Mouse (Mus musculus) kidney, embryonic 14.5 days (tissue): ENCODE data around the gene Ube2g2. TPM values are rescaled to one million over a fixed set of nuclear protein-coding genes. Genes with fewer than 3 reads are reported as not detected.

Experiments
- ATAC-seq: fragments of 200-750 bp; cut with Nextera tagmentation; 2 replicates; pipeline ENCODE4 v1.8.0; 2017; ENCODE audit warnings: moderate number of reproducible peaks, mild to moderate bottlenecking, moderate TSS enrichment, moderate library complexity; ENCODE audit not compliant: low FRiP score, low TSS enrichment
- H3K27ac ChIP-seq: fragments of 300-500 bp; sonication (generic); 2 replicates; pipeline ENCODE4 v1.5.1; 2014; ENCODE audit warnings: low read depth, mild to moderate bottlenecking, low read length, moderate library complexity, mixed read lengths
- H3K27me3 ChIP-seq: fragments of 300-500 bp; sonication (generic); 2 replicates; pipeline ENCODE4 v1.6.1; 2014; ENCODE audit warnings: mild to moderate bottlenecking, low read length; ENCODE audit not compliant: control insufficient read depth, insufficient read depth
- H3K36me3 ChIP-seq: fragments of 300-500 bp; sonication (generic); 2 replicates; pipeline ENCODE4 v1.6.1; 2014; ENCODE audit warnings: low read length, mixed read lengths; ENCODE audit not compliant: control insufficient read depth, insufficient read depth
- H3K4me1 ChIP-seq: fragments of 300-500 bp; sonication (generic); 2 replicates; pipeline ENCODE4 v1.6.1; 2014; ENCODE audit warnings: low read length, mixed read lengths; ENCODE audit not compliant: control insufficient read depth, insufficient read depth
- H3K4me2 ChIP-seq: fragments of 300-500 bp; sonication (generic); replicated peaks from 2 replicates; pipeline ENCODE4 v1.6.1; 2014; ENCODE audit warnings: low read depth, mild to moderate bottlenecking, low read length
- H3K4me3 ChIP-seq: fragments of 300-500 bp; sonication (generic); 2 replicates; pipeline ENCODE4 v1.5.1; 2014; ENCODE audit warnings: mild to moderate bottlenecking, low read length
- H3K9ac ChIP-seq: fragments of 300-500 bp; sonication (generic); 2 replicates; pipeline ENCODE4 v1.6.1; 2014; ENCODE audit warnings: low read depth, mild to moderate bottlenecking, low read length, moderate library complexity
- H3K9me3 ChIP-seq: fragments of 300-500 bp; sonication (generic); 2 replicates; pipeline ENCODE4 v1.6.1; 2016; ENCODE audit warnings: low read length; ENCODE audit not compliant: control insufficient read depth
- WGBS: fragments of 180-500 bp; shearing (Covaris S2); extraction: QIAGEN DNeasy Blood & Tissue Kit; methylation state at CpG from one replicate; pipeline ENCODE4 v1.1.7; 2014; 5-methylcytosine and 5-hydroxymethylcytosine counted together
- polyA plus RNA-seq: library from polyadenylated mRNA; unstranded; fragments of >200 nt; fragmentation: Nextera tagmentation; extraction: Ambion mirVana; gene quantifications from 2 replicates; pipeline ENCODE4 v1.2.1, GENCODE M21; 2014

Ube2g2 gene
- polyA plus RNA-seq, 1 experiment from 2014 or later, result 51.8 TPM

DNA sequence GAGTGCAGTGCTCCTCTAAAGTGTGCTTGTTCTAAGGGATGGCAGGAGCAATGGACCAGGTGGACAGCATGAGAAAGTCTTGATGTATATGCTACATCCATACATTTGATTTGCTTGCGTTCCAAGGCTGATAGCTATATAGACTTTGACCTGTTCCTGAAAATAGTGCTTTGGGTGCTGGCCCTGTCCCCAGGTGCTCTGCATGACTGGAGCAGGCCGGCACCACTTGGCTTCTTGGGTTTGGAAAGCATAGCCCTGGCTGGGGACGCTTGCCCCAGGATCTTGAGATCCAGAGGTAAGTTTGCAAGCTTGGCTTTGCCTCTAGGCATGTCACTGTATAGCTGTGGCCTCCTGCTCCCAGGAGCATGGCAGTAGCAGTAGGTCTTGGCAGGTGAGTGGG, 35.4 kb upstream of the Ube2g2 start:
- H3K36me3 ChIP-seq, result peaks cover 34% of the 10 kb centered on the region
- no peaks in the 10 kb centered on the region for H3K9me3 ChIP-seq
- 90% methylated on average over 3 of the region's 3 CpGs for WGBS
- no peak overlapping the region for H3K27ac ChIP-seq
- no peaks in the 10 kb centered on the region for H3K27me3 ChIP-seq
- no peak overlapping the region for H3K9ac ChIP-seq
- ATAC-seq, result no peak
- peaks cover 12% of the 10 kb centered on the region; the same call in 1 of the 2 replicates for H3K4me1 ChIP-seq
- H3K4me3 ChIP-seq, result no peak overlapping the region
- H3K4me2 ChIP-seq, result no peak overlapping the region

- peaks cover 38% of the 10 kb centered on the region for H3K36me3 ChIP-seq
- H3K4me2 ChIP-seq, result no peak overlapping the region
- no peaks in the 10 kb centered on the region for H3K27me3 ChIP-seq
- H3K9ac ChIP-seq, result no peak overlapping the region
- no peak overlapping the region for H3K27ac ChIP-seq
- WGBS, result 90% methylated on average over 6 of the region's 6 CpGs
- H3K4me3 ChIP-seq, result no peak overlapping the region
- H3K4me1 ChIP-seq, result peaks cover 12% of the 10 kb centered on the region; the same call in 1 of the 2 replicates
- ATAC-seq, result no peak
- H3K9me3 ChIP-seq, result no peaks in the 10 kb centered on the region
Observed at GRCm38 (mm10) chr10:77587091-77587775, 34.8 kb upstream of the Ube2g2 start.

DNA sequence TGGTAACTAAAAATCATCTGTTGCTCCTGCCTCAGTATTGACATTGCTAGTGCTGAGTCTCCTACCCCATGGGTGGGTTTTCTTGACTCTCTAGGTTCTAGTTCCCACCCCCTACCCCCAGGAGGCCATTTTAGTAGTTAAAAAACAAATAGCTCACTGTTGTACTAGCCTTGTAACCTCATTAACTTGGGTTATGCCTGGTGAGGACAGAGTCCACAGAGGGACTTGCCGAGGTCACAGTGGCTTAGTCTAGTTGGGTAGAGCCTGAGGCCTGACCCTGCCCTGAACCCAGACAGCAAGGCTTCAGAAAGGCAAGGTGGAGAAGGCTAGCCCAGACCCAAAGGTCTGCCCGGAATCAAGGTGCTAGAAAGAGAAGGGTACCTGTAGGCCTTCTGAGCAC, 34.0 kb upstream of the Ube2g2 start:
- H3K4me1 ChIP-seq, result peaks cover 7% of the 10 kb centered on the region; the same call in 1 of the 2 replicates
- WGBS, result 92% methylated on average over 2 of the region's 2 CpGs
- H3K27ac ChIP-seq, result no peak overlapping the region
- no peaks in the 10 kb centered on the region for H3K27me3 ChIP-seq
- no peaks in the 10 kb centered on the region for H3K9me3 ChIP-seq
- no peak for ATAC-seq
- no peak overlapping the region for H3K4me2 ChIP-seq
- H3K9ac ChIP-seq, result no peak overlapping the region
- H3K36me3 ChIP-seq, result peaks cover 46% of the 10 kb centered on the region
- no peak overlapping the region for H3K4me3 ChIP-seq

DNA sequence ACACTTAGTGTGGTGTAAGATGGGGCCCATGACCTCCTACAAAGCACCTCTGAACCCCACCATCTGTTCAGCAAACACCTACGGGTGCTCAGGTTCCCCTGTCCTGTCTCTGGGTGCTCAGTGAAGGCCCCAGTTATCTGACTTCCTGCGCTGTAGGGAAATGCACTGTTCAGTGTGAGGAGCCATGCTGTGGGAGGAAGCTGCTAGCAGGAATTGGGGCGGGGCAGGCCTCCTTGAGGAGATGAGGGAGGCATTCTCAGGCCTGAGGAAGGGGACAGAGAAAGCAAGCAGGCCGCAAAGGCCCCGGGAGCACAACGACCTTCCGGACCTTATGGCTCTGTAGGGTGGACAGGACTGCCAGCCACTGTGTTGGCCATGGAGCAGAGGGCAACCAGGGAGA, 33.0 kb upstream of the Ube2g2 start:
- Histone ChIP-seq H3K9ac (no peak overlapping the region), H3K4me1 (peaks cover 4% of the 10 kb centered on the region; the same call in 1 of the 2 replicates), H3K4me3 (no peak overlapping the region), H3K4me2 (no peak overlapping the region), H3K9me3 (no peaks in the 10 kb centered on the region), H3K27me3 (no peaks in the 10 kb centered on the region), H3K27ac (no peak overlapping the region; the same call in 1 of the 2 replicates), H3K36me3 (peaks cover 57% of the 10 kb centered on the region)
- no peak for ATAC-seq
- WGBS, result 67% methylated on average over 7 of the region's 7 CpGs

DNA sequence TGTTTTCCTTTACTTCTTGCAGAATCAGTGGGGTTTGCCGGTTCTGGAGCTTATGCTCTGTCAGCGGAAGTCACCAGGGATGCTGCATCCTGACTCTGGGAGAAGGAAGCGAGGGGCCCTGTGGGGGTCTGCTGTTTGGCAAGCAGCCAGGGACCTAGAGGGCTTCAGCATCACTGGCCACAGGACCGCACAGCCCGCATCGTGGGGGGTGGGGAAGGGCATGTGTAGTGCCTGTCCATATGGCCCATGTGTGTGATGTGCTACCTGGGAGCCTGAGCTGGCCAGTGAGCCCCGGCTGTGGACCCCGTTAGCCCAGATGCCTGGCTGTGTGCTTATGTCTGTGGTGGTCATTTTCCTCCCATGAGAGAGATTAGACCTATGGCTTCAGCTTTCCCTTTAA, 32.3 kb upstream of the Ube2g2 start:
- no peak overlapping the region for H3K4me2 ChIP-seq
- peaks cover 64% of the 10 kb centered on the region for H3K36me3 ChIP-seq
- H3K27ac ChIP-seq, result no peak overlapping the region
- WGBS, result 78% methylated on average over 8 of the region's 8 CpGs
- no peak overlapping the region for H3K9ac ChIP-seq
- H3K27me3 ChIP-seq, result no peaks in the 10 kb centered on the region
- H3K4me1 ChIP-seq, result peaks cover 4% of the 10 kb centered on the region; the same call in 1 of the 2 replicates
- no peaks in the 10 kb centered on the region for H3K9me3 ChIP-seq
- ATAC-seq, result peak; percentile 33; the same call in 1 of the 2 replicates
- no peak overlapping the region for H3K4me3 ChIP-seq

DNA sequence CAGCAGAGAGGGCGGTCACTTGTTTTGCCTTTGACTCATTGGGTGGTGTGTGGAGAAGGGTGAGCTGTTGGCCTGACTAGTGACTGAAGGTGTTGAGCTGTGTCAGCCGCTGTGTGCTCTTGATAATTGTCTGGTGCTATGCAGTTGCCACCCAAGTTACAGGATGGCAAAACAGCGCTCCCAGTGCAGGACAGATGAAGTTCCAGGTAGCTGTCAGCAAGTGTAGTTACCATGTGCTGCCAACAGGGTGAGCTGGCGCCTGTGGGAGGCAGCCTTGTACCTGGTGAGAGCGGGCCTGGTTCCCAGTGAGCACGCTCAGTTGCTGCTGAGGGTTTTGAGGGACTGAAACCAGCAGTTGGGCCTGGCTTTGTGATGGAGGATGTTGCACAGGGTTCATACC, 31.3 kb upstream of the Ube2g2 start:
- no peak overlapping the region for H3K4me2 ChIP-seq
- peaks cover 4% of the 10 kb centered on the region; the same call in 1 of the 2 replicates for H3K4me1 ChIP-seq
- no peaks in the 10 kb centered on the region for H3K9me3 ChIP-seq
- no peak overlapping the region for H3K9ac ChIP-seq
- H3K36me3 ChIP-seq, result peaks cover 73% of the 10 kb centered on the region
- H3K27ac ChIP-seq, result no peak overlapping the region; the same call in 1 of the 2 replicates
- ATAC-seq, result peak; percentile 45
- H3K4me3 ChIP-seq, result no peak overlapping the region
- no peaks in the 10 kb centered on the region for H3K27me3 ChIP-seq
- 47% methylated on average over 6 of the region's 6 CpGs for WGBS

- H3K9me3 ChIP-seq, result no peaks in the 10 kb centered on the region
- peaks cover 4% of the 10 kb centered on the region; the same call in 1 of the 2 replicates for H3K4me1 ChIP-seq
- no peaks in the 10 kb centered on the region for H3K27me3 ChIP-seq
- no peak overlapping the region for H3K27ac ChIP-seq
- H3K9ac ChIP-seq, result no peak overlapping the region
- H3K36me3 ChIP-seq, result peaks cover 71% of the 10 kb centered on the region
- no peak overlapping the region for H3K4me2 ChIP-seq
- 65% methylated on average over 6 of the region's 6 CpGs for WGBS
- no peak for ATAC-seq
- no peak overlapping the region for H3K4me3 ChIP-seq
Observed at GRCm38 (mm10) chr10:77591546-77591945, 30.5 kb upstream of the Ube2g2 start.

DNA sequence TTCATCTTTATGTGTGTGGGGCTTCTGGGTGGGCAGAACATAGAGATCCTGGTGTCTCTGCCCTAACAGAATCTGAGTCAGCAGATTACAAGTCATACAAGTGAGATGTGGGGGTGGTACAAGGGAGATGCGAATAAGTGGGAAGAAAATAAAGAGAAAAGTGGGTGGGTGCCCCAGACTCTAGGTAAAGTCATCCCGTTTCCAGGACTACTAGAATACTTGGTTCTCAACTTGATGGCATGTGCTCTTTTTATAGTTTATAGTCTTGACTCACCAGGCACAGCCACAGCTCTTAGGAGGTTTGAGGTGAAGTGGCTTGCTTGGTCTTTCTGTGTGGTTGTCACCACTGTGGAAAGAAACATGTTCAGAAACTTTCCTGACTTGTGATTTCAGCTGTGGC, 26.0 kb upstream of the Ube2g2 start:
- no peak overlapping the region for H3K4me3 ChIP-seq
- no peak overlapping the region for H3K9ac ChIP-seq
- H3K4me2 ChIP-seq, result no peak overlapping the region
- no peak for ATAC-seq
- H3K9me3 ChIP-seq, result no peaks in the 10 kb centered on the region
- H3K27ac ChIP-seq, result no peak overlapping the region
- no peaks in the 10 kb centered on the region for H3K27me3 ChIP-seq
- 92% methylated on average over 2 of the region's 2 CpGs for WGBS
- no peaks in the 10 kb centered on the region for H3K4me1 ChIP-seq
- H3K36me3 ChIP-seq, result peaks cover 70% of the 10 kb centered on the region

DNA sequence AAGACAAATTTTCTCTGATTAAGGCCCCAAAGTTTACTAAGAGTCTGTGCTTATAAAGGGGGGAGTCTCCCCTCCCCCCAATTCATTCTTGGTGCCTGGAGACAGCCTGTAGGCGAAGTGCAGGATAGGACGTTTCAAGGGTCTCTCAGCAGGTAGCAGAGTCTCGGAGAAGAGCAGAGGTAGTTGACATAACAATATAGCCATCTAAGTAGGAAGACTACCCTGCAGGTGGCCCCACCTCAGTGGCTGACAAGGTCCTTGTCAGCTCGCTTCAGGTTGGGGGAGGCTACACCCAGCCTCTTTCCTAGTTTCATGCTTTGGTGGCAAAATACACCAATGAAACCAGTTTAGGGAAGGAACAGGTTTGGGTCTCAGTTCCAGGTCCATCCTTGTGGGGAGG, 19.1 kb upstream of the Ube2g2 start:
- 60% methylated on average over 4 of the region's 4 CpGs for WGBS
- H3K27me3 ChIP-seq, result no peaks in the 10 kb centered on the region
- H3K9me3 ChIP-seq, result no peaks in the 10 kb centered on the region
- ATAC-seq, result no peak
- H3K4me3 ChIP-seq, result no peak overlapping the region
- no peak overlapping the region for H3K27ac ChIP-seq
- H3K9ac ChIP-seq, result no peak overlapping the region
- H3K4me2 ChIP-seq, result no peak overlapping the region
- H3K4me1 ChIP-seq, result peaks cover 8% of the 10 kb centered on the region; the same call in 1 of the 2 replicates
- H3K36me3 ChIP-seq, result peaks cover 13% of the 10 kb centered on the region
